Mouse (Mus musculus) midbrain, embryonic 10.5 days (tissue): ENCODE results near the gene Ttyh1. TPM values are rescaled to one million over a fixed set of nuclear protein-coding genes. Genes with fewer than 3 reads are reported as not detected.
A peak's percentile ranks its signal among the peaks of the same experiment; 100 is the strongest.

Source experiments
- DNase-seq: peaks from one replicate; pipeline ENCODE4 v3.0.0-alpha.2; 2017; ENCODE audit warnings: low spot score
- H3K27ac ChIP-seq: fragments of 300-500 bp; sonication (generic); replicated peaks from 2 replicates; pipeline ENCODE4 v1.5.1; 2016; ENCODE audit warnings: mild to moderate bottlenecking
- H3K27me3 ChIP-seq: fragments of 300-500 bp; sonication (generic); 2 replicates; pipeline ENCODE4 v1.6.1; 2016; ENCODE audit warnings: low read depth, mild to moderate bottlenecking; ENCODE audit not compliant: poor library complexity, severe bottlenecking
- H3K36me3 ChIP-seq: fragments of 300-500 bp; sonication (generic); 2 replicates; pipeline ENCODE4 v1.6.1; 2016; ENCODE audit warnings: mild to moderate bottlenecking, moderate library complexity
- H3K4me1 ChIP-seq: fragments of 300-500 bp; sonication (generic); 2 replicates; pipeline ENCODE4 v1.6.1; 2016
- H3K4me3 ChIP-seq: fragments of 300-500 bp; sonication (generic); 2 replicates; pipeline ENCODE4 v1.5.1; 2016; ENCODE audit warnings: mild to moderate bottlenecking, moderate library complexity
- H3K9me3 ChIP-seq: fragments of 300-500 bp; sonication (generic); replicated peaks from 2 replicates; pipeline ENCODE4 v1.6.1; 2016; ENCODE audit warnings: mild to moderate bottlenecking
- WGBS: fragments of 180-500 bp; shearing (Covaris S2); methylation state at CpG from one replicate; pipeline ENCODE4 v1.1.7; 2016; 5-methylcytosine and 5-hydroxymethylcytosine counted together
- polyA plus RNA-seq: library from polyadenylated mRNA; unstranded; fragments of >200 nt; fragmentation: Nextera tagmentation; extraction: Ambion mirVana; gene quantifications from 2 replicates; pipeline ENCODE4 v1.2.1, GENCODE M21; 2016

Gene Ttyh1
- polyA plus RNA-seq, 1 experiment from 2014 or later = 21.9 TPM

- no peaks in the 10 kb centered on the region for H3K27me3 ChIP-seq
- H3K36me3 ChIP-seq = no peaks in the 10 kb centered on the region
- 23% methylated on average over 3 of the region's 3 CpGs for WGBS
- H3K27ac ChIP-seq = no peak overlapping the region
- H3K9me3 ChIP-seq = no peaks in the 10 kb centered on the region
- no peak for DNase-seq
- peaks cover 31% of the 10 kb centered on the region for H3K4me1 ChIP-seq
- peak overlapping the region; percentile 0; the same call in 1 of the 2 replicates for H3K4me3 ChIP-seq
Measured at GRCm38 (mm10) chr7:4165286-4165685, 46.1 kb downstream of the Ttyh1 start.

GRCm38 (mm10) chr7:4167098-4167497 is 47.9 kb downstream of the Ttyh1 start:
- H3K4me1 ChIP-seq = peaks cover 27% of the 10 kb centered on the region
- no peak overlapping the region for H3K4me3 ChIP-seq
- no peaks in the 10 kb centered on the region for H3K36me3 ChIP-seq
- H3K27ac ChIP-seq = no peak overlapping the region
- H3K27me3 ChIP-seq = no peaks in the 10 kb centered on the region
- no peaks in the 10 kb centered on the region for H3K9me3 ChIP-seq
- no peak for DNase-seq

GRCm38 (mm10) chr7:4170193-4170938 is 51.2 kb downstream of the Ttyh1 start:
- DNase-seq = no peak
- no peak overlapping the region for H3K27ac ChIP-seq
- H3K9me3 ChIP-seq = no peaks in the 10 kb centered on the region
- H3K4me1 ChIP-seq = peaks cover 5% of the 10 kb centered on the region
- H3K4me3 ChIP-seq = no peak overlapping the region
- no peaks in the 10 kb centered on the region for H3K27me3 ChIP-seq
- H3K36me3 ChIP-seq = no peaks in the 10 kb centered on the region
- WGBS = 85% methylated on average over 6 of the region's 6 CpGs

DNA sequence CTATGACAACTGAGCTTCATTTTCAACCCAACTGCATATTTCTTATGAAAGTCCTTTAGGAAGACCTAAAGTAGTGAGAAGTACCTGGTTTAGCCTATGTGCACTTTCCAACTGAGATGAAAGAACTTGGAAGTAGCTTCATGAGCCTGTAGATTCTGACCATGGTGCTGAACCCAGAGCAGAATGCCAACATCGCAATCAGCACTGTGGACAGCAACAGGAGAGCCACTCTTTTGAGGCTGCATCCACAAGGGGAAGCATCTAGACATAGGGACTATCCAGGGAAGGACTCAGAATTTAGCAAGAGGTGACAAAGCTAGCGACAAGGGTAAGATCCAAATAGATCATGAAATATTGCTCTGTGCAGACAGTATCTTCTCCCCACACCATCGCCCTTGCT is 59.2 kb downstream of the Ttyh1 start:
- Histone ChIP-seq H3K4me3 (no peak overlapping the region), H3K27me3 (no peaks in the 10 kb centered on the region), H3K36me3 (no peaks in the 10 kb centered on the region), H3K4me1 (no peaks in the 10 kb centered on the region), H3K9me3 (no peaks in the 10 kb centered on the region), H3K27ac (no peak overlapping the region)
- DNase-seq = no peak
- WGBS = 53% methylated on average over 3 of the region's 3 CpGs

Other genes with a start within 250 kb of the Ttyh1 start
- not detected in 2 replicates for gene Gm14548, start 221.3 kb upstream of the Ttyh1 start, polyA plus RNA-seq
- not detected in 2 replicates for gene Lilra6, start 203.9 kb upstream of the Ttyh1 start, polyA plus RNA-seq
- gene Lair1, start 56.2 kb upstream of the Ttyh1 start, polyA plus RNA-seq = 0.47 and 1.3 TPM in 2 replicates
- gene Leng8, start 17.6 kb downstream of the Ttyh1 start, polyA plus RNA-seq = 63.1 and 82.0 TPM in 2 replicates
- gene Leng9, start 31.0 kb downstream of the Ttyh1 start, polyA plus RNA-seq = 1.4 and 1.9 TPM in 2 replicates
- gene Cdc42ep5, start 45.5 kb downstream of the Ttyh1 start, polyA plus RNA-seq = 18.1 and 20.1 TPM in 2 replicates
- gene Lilra5, start 118.3 kb downstream of the Ttyh1 start, polyA plus RNA-seq = not detected in 2 replicates
- not detected in 2 replicates for gene Ncr1, start 218.3 kb downstream of the Ttyh1 start, polyA plus RNA-seq